Mouse (Mus musculus): ENCODE measurements around the gene Ctcfl.

The Ctcfl gene

GRCm38 (mm10) chr2:173119023-173119944, at the start of gene Ctcfl:
Ctcfl (minus strand) TSS chr2:173119525.
- in situ Hi-C loops (cut with MseI, MboI) = loop anchor here in 1 of 2 experiments (10.0 kb wide), 1 partner anchor 436 kb away; no protein-coding TSS in a partner anchor

DNA sequence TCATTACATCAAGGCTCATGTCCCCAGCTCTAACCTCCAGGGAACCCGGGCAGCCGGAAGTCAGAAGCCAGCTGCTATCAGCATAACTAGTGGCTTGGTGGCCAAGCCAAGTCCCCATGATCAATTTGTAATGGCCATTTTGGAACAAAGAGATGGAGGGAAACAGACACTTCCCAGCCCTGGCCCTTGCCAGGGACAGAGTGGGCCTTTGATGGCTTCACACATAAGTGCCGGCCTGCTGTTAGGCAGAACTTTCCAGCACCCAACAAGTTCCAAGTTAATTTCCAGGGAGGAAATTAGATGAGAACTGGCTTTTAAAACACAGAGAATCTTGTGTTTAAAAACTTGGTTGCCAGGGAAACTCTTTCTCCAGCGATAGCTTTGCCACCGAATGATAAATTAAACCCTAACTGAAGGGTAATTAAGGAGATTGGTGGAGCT, 49.1 kb upstream of the Ctcfl start:
- in situ Hi-C loops (cut with MseI, MboI) = no loop called here

GRCm38 (mm10) chr2:173165357-173165756, 46.0 kb upstream of the Ctcfl start:
- in situ Hi-C loops (cut with MseI, MboI) = no loop called here

- in situ Hi-C loops (cut with MseI, MboI) = no loop called here
Observed at GRCm38 (mm10) chr2:173164946-173165345, 45.6 kb upstream of the Ctcfl start.

GRCm38 (mm10) chr2:173164358-173164757, 45.0 kb upstream of the Ctcfl start:
- in situ Hi-C loops (cut with MseI, MboI) = no loop called here

- in situ Hi-C loops (cut with MseI, MboI) = no loop called here
Observed at GRCm38 (mm10) chr2:173163380-173163779, 44.1 kb upstream of the Ctcfl start.

GRCm38 (mm10) chr2:173159354-173160311, 40.3 kb upstream of the Ctcfl start:
- in situ Hi-C loops (cut with MseI, MboI) = no loop called here

DNA sequence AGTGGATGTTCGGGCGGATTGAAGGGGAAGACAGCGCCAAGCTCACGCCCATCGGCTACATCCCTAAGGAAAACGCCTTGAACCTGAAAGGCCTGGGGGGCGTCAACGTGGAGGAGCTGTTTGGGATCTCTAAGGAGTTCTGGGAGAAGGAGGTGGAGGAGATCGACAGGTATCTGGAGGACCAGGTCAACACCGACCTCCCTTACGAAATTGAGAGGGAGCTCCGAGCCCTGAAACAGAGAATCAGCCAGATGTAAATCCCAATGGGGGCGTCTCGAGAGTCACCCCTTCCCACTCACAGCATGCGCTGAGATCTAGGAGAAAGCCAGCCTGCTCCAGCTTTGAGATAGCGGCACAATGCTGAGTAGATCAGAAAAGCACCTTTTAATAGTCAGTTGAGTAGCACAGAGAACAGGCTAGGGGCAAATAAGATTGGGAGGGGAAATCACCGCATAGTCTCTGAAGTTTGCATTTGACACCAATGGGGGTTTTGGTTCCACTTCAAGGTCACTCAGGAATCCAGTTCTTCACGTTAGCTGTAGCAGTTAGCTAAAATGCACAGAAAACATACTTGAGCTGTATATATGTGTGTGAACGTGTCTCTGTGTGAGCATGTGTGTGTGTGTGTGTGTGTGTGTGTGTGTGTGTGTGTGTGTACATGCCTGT, 39.2 kb upstream of the Ctcfl start:
- in situ Hi-C loops (cut with MseI, MboI) = no loop called here

GRCm38 (mm10) chr2:173157871-173158270, 38.5 kb upstream of the Ctcfl start:
- in situ Hi-C loops (cut with MseI, MboI) = no loop called here

DNA sequence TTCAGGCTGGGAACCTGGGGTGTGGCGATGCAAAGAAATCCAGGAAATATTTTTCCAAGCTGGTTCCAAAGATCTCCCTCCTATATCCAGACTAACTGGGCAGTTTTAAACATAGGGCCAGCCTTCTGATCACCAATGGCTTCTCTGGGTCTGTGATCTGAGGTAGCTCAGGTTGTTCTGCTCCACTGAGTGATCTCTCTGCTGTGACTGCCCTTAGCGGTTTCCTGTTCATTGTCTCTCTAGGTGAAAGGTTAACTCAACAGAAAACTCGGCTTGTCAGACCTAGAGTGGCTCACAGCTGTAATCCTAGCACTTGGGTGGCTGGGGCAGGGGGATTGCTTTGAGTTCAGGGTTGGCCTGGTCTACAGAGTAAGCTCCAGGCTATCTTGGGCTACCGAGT, 38.1 kb upstream of the Ctcfl start:
- in situ Hi-C loops (cut with MseI, MboI) = no loop called here

DNA sequence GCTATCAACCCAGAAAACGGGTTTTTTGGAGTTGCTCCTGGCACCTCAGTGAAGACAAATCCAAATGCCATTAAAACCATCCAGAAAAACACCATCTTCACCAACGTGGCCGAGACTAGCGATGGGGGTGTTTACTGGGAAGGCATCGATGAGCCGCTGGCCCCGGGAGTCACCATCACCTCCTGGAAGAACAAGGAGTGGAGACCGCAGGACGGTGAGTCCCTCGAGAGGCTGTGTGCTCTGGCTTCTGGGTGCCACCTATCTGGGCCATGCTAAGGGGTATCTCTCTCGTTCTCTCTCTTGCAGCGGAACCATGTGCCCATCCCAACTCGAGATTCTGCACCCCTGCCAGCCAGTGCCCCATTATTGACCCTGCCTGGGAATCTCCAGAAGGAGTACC, 37.6 kb upstream of the Ctcfl start:
- in situ Hi-C loops (cut with MseI, MboI) = no loop called here

GRCm38 (mm10) chr2:173155907-173156306, 36.6 kb upstream of the Ctcfl start:
- in situ Hi-C loops (cut with MseI, MboI) = no loop called here

- in situ Hi-C loops (cut with MseI, MboI) = no loop called here
Observed at GRCm38 (mm10) chr2:173154962-173155361, 35.6 kb upstream of the Ctcfl start.

GRCm38 (mm10) chr2:173154513-173154912, 35.2 kb upstream of the Ctcfl start:
- in situ Hi-C loops (cut with MseI, MboI) = no loop called here

DNA sequence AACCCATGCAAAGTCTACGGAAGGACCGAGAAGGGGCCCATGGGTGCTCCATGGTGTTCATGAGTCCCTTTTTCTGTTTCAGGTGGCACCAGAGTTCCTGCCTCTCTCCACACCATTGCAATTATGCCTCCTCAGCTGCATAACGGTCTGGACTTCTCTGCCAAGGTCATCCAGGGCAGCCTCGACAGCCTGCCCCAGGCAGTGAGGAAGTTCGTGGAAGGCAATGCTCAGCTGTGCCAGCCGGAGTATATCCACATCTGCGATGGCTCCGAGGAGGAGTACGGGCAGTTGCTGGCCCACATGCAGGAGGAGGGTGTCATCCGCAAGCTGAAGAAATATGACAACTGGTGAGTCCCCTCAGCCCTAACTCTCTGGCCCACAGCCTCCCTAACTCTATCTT, 33.9 kb upstream of the Ctcfl start:
- in situ Hi-C loops (cut with MseI, MboI) = no loop called here

- in situ Hi-C loops (cut with MseI, MboI) = no loop called here
Observed at GRCm38 (mm10) chr2:173152436-173153151, 33.3 kb upstream of the Ctcfl start, which contains the start of gene Pck1. Pck1 (plus strand) TSS chr2:173153048.

GRCm38 (mm10) chr2:173151784-173152284, 32.5 kb upstream of the Ctcfl start:
- in situ Hi-C loops (cut with MseI, MboI) = no loop called here

DNA sequence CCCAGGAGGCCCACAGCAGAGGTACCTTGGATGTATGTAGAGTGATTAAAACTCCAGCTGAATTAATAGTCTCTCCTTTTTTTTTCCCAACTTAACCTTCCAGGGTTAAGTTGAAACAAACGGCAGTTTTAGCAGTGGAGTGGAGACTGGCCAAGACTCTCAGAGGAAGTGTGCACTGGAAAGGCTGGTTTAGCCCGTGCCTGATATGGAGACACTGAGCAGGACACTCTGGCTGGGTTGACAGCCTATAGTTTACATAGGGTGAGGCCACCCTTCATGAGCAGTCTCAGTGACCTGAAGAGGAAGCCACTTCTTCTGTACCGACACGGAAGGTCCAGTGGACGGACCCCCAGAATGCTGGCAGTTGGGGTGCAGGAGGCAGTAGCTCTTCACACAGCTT, 32.0 kb upstream of the Ctcfl start:
- in situ Hi-C loops (cut with MseI, MboI) = no loop called here

- in situ Hi-C loops (cut with MseI, MboI) = no loop called here
Observed at GRCm38 (mm10) chr2:173148001-173148400, 28.7 kb upstream of the Ctcfl start.

GRCm38 (mm10) chr2:173146728-173147127, 27.4 kb upstream of the Ctcfl start:
- in situ Hi-C loops (cut with MseI, MboI) = no loop called here

DNA sequence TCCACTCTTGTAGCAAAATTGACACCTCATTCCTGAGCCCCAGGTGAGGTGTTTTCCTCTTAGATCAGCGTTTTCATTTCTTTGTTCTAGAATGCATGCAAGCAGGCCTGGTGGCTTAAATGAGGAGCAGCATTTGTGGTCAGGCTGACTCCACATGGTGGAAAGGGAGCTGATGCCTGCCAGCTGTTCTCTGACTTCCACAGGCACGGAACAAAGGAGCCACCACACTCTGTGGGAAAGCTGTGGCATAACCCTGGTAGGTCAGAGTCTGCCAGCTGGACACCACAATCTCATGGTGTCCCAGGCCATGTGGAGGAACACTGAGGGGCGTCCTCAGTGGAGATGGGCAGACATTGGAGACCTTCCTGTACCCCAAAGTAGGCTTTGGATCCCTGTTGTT, 26.5 kb upstream of the Ctcfl start:
- in situ Hi-C loops (cut with MseI, MboI) = no loop called here

Measured in mouse trophoblast stem cell (cell line).